Mouse (Mus musculus): ENCODE measurements at regions not wholly inside any gene's neighbourhood (a gene's known extent, or its start where the extent isn't known, plus 50 kb on each side); places are given as distances from the start of the nearest gene placed in this dataset.

GRCm38 (mm10) chr3:19747361-19747760 lies 118.9 kb upstream of the 1700064H15Rik start:
- Histone ChIP-seq H3K4me3 (replicated peaks in 1 of 3; ENCODE audit: low read depth in 2 of 3, low read length in 2 of 3, poor library complexity in 1 of 3) (no peak overlapping the region), H3K4me1 (ENCODE audit: control insufficient read depth in 1 of 2, insufficient read depth in 2 of 2) (no peaks in the 10 kb centered on the region), H3K27me3 (replicated peaks) (no peaks in the 10 kb centered on the region), H3K9ac (ENCODE audit: insufficient read depth, low read depth) (no peak overlapping the region), H3K36me3 (replicated peaks in 1 of 2; ENCODE audit: control insufficient read depth in 1 of 2, insufficient read depth in 1 of 2, low read length in 1 of 2) (no peaks in the 10 kb centered on the region), H3K9me3 (replicated peaks; ENCODE audit: low read length) (no peaks in the 10 kb centered on the region), H3K27ac (ENCODE audit: insufficient read depth, low read depth) (no peak overlapping the region), H3K4me2 (ENCODE audit: insufficient read depth, low read depth, poor library complexity, severe bottlenecking) (no peak overlapping the region), H3K79me2 (replicated peaks; ENCODE audit: control insufficient read depth, extremely low read depth, insufficient read depth, poor library complexity, severe bottlenecking) (no peaks in the 10 kb centered on the region)
- dilution Hi-C loops (cut with MboI; ENCODE audit: extremely low pct_ligation_motif_present, extremely low pct_unique_long_range_greater_than_20kb, low sequenced_read_pairs), result no loop called here
- no peak for DNase-seq (ENCODE audit: extremely low read depth)
- TF ChIP-seq SIN3A (IDR thresholded peaks at IDR 0.05; ENCODE audit: low read length), result no peak
- TF ChIP-seq IRF4 (IDR thresholded peaks at IDR 0.05; ENCODE audit: low read depth, low read length), result no peak
- TF ChIP-seq ELF1 (IDR thresholded peaks at IDR 0.05; ENCODE audit: low read depth, low read length), result no peak
- no peak for TF ChIP-seq CHD1 (IDR thresholded peaks at IDR 0.05; ENCODE audit: low read depth, low read length)
- no peak for TF ChIP-seq CTCF (conservative IDR thresholded peaks at IDR 0.05 in 1 of 2, IDR thresholded peaks at IDR 0.05 in 1 of 2; ENCODE audit: low read depth in 2 of 2, low read length in 2 of 2)
- no peak for TF ChIP-seq MXI1 (IDR thresholded peaks at IDR 0.05; ENCODE audit: low read depth, low read length)
- no peak for TF ChIP-seq JUND (conservative IDR thresholded peaks at IDR 0.05; ENCODE audit: low read depth, low read length)
- no peak for TF ChIP-seq TBP (conservative IDR thresholded peaks at IDR 0.05; ENCODE audit: low read depth, low read length)
- TF ChIP-seq ZC3H11A (IDR thresholded peaks at IDR 0.05; ENCODE audit: low read depth, low read length), result no peak
- no peak for TF ChIP-seq EP300 (IDR thresholded peaks at IDR 0.05; ENCODE audit: low read length)
- TF ChIP-seq HCFC1 (IDR thresholded peaks at IDR 0.05; ENCODE audit: low read depth, low read length), result no peak
- TF ChIP-seq TCF12 (IDR thresholded peaks at IDR 0.05; ENCODE audit: low read depth, low read length), result no peak
- TF ChIP-seq MAZ (IDR thresholded peaks at IDR 0.05; ENCODE audit: low read depth, low read length), result no peak
- TF ChIP-seq CHD2 (IDR thresholded peaks at IDR 0.05; ENCODE audit: low read length), result no peak
- TF ChIP-seq MEF2A (IDR thresholded peaks at IDR 0.05; ENCODE audit: borderline replicate concordance, low read depth, low read length), result no peak
- TF ChIP-seq ZMIZ1 (IDR thresholded peaks at IDR 0.05; ENCODE audit: low read depth, low read length), result no peak
- TF ChIP-seq USF1 (IDR thresholded peaks at IDR 0.05; ENCODE audit: low read depth, low read length), result no peak
- no peak for TF ChIP-seq SMC3 (IDR thresholded peaks at IDR 0.05; ENCODE audit: low read depth, low read length)
- in situ Hi-C loops (cut with MboI; ENCODE audit: low pct_ligation_motif_present, low pct_unique_long_range_greater_than_20kb, low sequenced_read_pairs), result no loop called here

- dilution Hi-C loops (cut with MboI; ENCODE audit: extremely low pct_ligation_motif_present, extremely low pct_unique_long_range_greater_than_20kb, low sequenced_read_pairs), result no loop called here
- in situ Hi-C loops (cut with MboI; ENCODE audit: low pct_ligation_motif_present, low pct_unique_long_range_greater_than_20kb, low sequenced_read_pairs), result no loop called here
Measured at GRCm38 (mm10) chr3:19751946-19752345, 123.5 kb upstream of the 1700064H15Rik start.

More at GRCm38 (mm10) chr3:19751946-19752345, 123.5 kb upstream of the 1700064H15Rik start:
- no peak overlapping the region for H3K4me2 ChIP-seq (ENCODE audit: insufficient read depth, low read depth, poor library complexity, severe bottlenecking)
- no peaks in the 10 kb centered on the region for H3K9me3 ChIP-seq (replicated peaks; ENCODE audit: low read length)
- H3K79me2 ChIP-seq (replicated peaks; ENCODE audit: control insufficient read depth, extremely low read depth, insufficient read depth, poor library complexity, severe bottlenecking), result no peaks in the 10 kb centered on the region
- TF ChIP-seq TBP (conservative IDR thresholded peaks at IDR 0.05; ENCODE audit: low read depth, low read length) (no peak), PAX5 (IDR thresholded peaks at IDR 0.05; ENCODE audit: low read length) (no peak), USF2 (conservative IDR thresholded peaks at IDR 0.05; ENCODE audit: low read depth, low read length) (no peak), JUND (conservative IDR thresholded peaks at IDR 0.05; ENCODE audit: low read depth, low read length) (no peak), BHLHE40 (IDR thresholded peaks at IDR 0.05; ENCODE audit: low read depth, low read length) (no peak), MEF2A (IDR thresholded peaks at IDR 0.05; ENCODE audit: borderline replicate concordance, low read depth, low read length) (no peak), ZC3H11A (IDR thresholded peaks at IDR 0.05; ENCODE audit: low read depth, low read length) (no peak)
- no peaks in the 10 kb centered on the region for H3K27me3 ChIP-seq (replicated peaks)
- no peaks in the 10 kb centered on the region for H3K36me3 ChIP-seq (replicated peaks in 1 of 2; ENCODE audit: control insufficient read depth in 1 of 2, insufficient read depth in 1 of 2, low read length in 1 of 2)
- no peak overlapping the region for H3K27ac ChIP-seq (ENCODE audit: insufficient read depth, low read depth)
- no peak overlapping the region for H3K4me3 ChIP-seq (replicated peaks in 1 of 3; ENCODE audit: low read depth in 2 of 3, low read length in 2 of 3, poor library complexity in 1 of 3)
- DNase-seq (ENCODE audit: extremely low read depth), result no peak
- no peaks in the 10 kb centered on the region for H3K4me1 ChIP-seq (ENCODE audit: control insufficient read depth in 1 of 2, insufficient read depth in 2 of 2)
- H3K9ac ChIP-seq (ENCODE audit: insufficient read depth, low read depth), result no peak overlapping the region
